8 mouse cellular contexts compared by ENCODE assay signal in the genomic region with DNA sequence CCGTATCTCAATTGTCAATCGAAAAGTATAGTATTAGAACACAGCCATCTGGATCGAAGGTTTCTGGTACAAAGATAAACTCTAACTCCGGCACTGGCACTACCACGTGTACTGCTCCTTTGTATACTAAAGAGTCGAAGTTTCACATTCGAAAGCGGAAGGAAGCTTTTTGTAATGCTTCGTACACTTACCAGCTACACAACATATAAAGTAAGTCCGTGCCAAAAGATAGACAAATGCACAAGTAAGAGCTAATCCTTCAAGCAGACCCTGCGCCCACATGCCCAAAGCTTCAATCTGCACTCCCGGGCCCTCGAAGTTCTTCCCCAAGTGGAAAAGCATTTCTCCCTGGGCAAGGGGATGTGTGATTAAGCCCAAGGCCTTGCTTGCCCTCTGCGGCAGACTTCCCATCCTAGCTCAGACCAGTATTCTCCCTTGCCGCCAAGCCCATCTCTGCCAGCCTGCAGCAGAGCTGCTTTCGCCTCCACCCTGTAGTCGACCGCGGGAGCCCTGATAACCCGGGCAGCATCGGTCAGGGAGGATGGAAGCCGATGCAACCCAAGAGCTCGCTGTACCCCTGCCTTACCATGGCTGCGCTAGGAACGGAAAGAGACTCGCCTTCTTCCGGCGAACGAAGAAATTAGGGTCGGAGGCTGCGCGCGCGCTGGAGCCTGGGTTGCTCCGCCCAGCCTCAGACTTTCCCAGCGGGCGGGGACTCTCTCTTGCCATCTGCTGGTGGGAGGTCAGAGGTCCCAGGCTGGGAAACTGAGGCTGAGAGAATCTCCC. TPM values are rescaled to one million over a fixed set of nuclear protein-coding genes. Genes with fewer than 3 reads are reported as not detected.
A peak's percentile ranks its signal among the peaks of the same experiment; 100 is the strongest.
DNase-seq lines count a peak whose midpoint lies in the region; ATAC-seq and TF ChIP-seq lines count a peak whose summit lies in the region.

TSS of gene Rps4x (minus strand) at position 683 of the 786 bp plus-strand sequence.

- peak within 1 kb of the TSS; percentile 59 for H3K4me2 ChIP-seq in intestine, postnatal 0 days (replicated peaks; ENCODE audit: low read depth)

- peaks cover 37% of the 10 kb centered on the region for H3K36me3 ChIP-seq in embryonic facial prominence, embryonic 10.5 days (replicated peaks)
- H3K36me3 ChIP-seq in intestine, postnatal 0 days (ENCODE audit: control insufficient read depth, insufficient read depth): peaks cover 5% of the 10 kb centered on the region; the same call in 1 of the 2 replicates
- peaks cover 38% of the 10 kb centered on the region for H3K36me3 ChIP-seq in midbrain, embryonic 10.5 days

- peak; percentile 90 for ATAC-seq in intestine, postnatal 0 days

- intact Hi-C loops in left cerebral cortex, postnatal 36 days (cut with DNase I): no loop called here

- peaks cover 11% of the 10 kb centered on the region for H3K4me1 ChIP-seq in embryonic facial prominence, embryonic 10.5 days
- H3K4me1 ChIP-seq in intestine, postnatal 0 days (replicated peaks; ENCODE audit: control insufficient read depth, insufficient read depth, low read length): no peaks in the 10 kb centered on the region
- peaks cover 30% of the 10 kb centered on the region for H3K4me1 ChIP-seq in midbrain, embryonic 10.5 days

- H3K27me3 ChIP-seq in embryonic facial prominence, embryonic 10.5 days (replicated peaks; ENCODE audit: low read depth, poor library complexity, severe bottlenecking): peaks cover 40% of the 10 kb centered on the region
- no peaks in the 10 kb centered on the region for H3K27me3 ChIP-seq in intestine, postnatal 0 days (replicated peaks; ENCODE audit: control insufficient read depth, insufficient read depth, low read length)
- H3K27me3 ChIP-seq in midbrain, embryonic 10.5 days (ENCODE audit: low read depth, poor library complexity, severe bottlenecking): peaks cover 43% of the 10 kb centered on the region

- peak within 1 kb of the TSS; percentile 64 for H3K4me3 ChIP-seq in embryonic facial prominence, embryonic 10.5 days
- H3K4me3 ChIP-seq in intestine, postnatal 0 days (ENCODE audit: low read depth, low read length): peak within 1 kb of the TSS; percentile 51
- H3K4me3 ChIP-seq in midbrain, embryonic 10.5 days: peak within 1 kb of the TSS; percentile 71

- 21% methylated on average over 37 of the region's 37 CpGs for WGBS in embryonic facial prominence, embryonic 10.5 days
- WGBS in intestine, postnatal 0 days: 22% methylated on average over 37 of the region's 37 CpGs
- WGBS in midbrain, embryonic 10.5 days: 19% methylated on average over 37 of the region's 37 CpGs

- peak; percentile 83 for TF ChIP-seq CTCF in intestine, postnatal 0 days (IDR thresholded peaks at IDR 0.05; ENCODE audit: low read depth)

- H3K9me3 ChIP-seq in embryonic facial prominence, embryonic 10.5 days: no peaks in the 10 kb centered on the region
- no peaks in the 10 kb centered on the region for H3K9me3 ChIP-seq in intestine, postnatal 0 days (ENCODE audit: control insufficient read depth)
- H3K9me3 ChIP-seq in midbrain, embryonic 10.5 days (replicated peaks): no peaks in the 10 kb centered on the region

- peak within 1 kb of the TSS; percentile 94 for H3K27ac ChIP-seq in embryonic facial prominence, embryonic 10.5 days (replicated peaks)
- H3K27ac ChIP-seq in intestine, postnatal 0 days (ENCODE audit: low read depth, low read length): peak within 1 kb of the TSS; percentile 68
- peak within 1 kb of the TSS; percentile 93 for H3K27ac ChIP-seq in midbrain, embryonic 10.5 days (replicated peaks)

- peak within 1 kb of the TSS; percentile 45 for H3K9ac ChIP-seq in intestine, postnatal 0 days (ENCODE audit: low read depth, low read length)

- peak; percentile 89 for DNase-seq in adrenal gland, postnatal 14 days
- DNase-seq in embryonic facial prominence, embryonic 10.5 days (ENCODE audit: low spot score): peak; percentile 87
- no peak for DNase-seq in gonadal fat pad, adult 2 months (ENCODE audit: low read depth)
- DNase-seq in left cerebral cortex, postnatal 36 days (ENCODE audit: low spot score in 2 of 2): peak; percentile 76 to 78
- peak; percentile 85 for DNase-seq in midbrain, embryonic 10.5 days (ENCODE audit: low spot score)
- DNase-seq in right cerebral cortex, postnatal 36 days (ENCODE audit: low spot score in 2 of 2): peak; percentile 58 to 66
- DNase-seq in urinary bladder, postnatal 4 days (ENCODE audit: low spot score in 2 of 2): peak; percentile 72 to 83

RNA-seq across cellular contexts. Expression of gene Rps4x, which starts in this region (rescaled TPM):
- total RNA-seq in adrenal gland, postnatal 14 days (2021): 948 and 1,120 TPM in 2 replicates
- polyA plus RNA-seq in embryonic facial prominence, embryonic 10.5 days (2016; fragmentation: Nextera tagmentation; extraction: Ambion mirVana): 702 and 707 TPM in 2 replicates
- 620 and 709 TPM in 2 replicates for polyA plus RNA-seq in gonadal fat pad, adult 2 months (2012; rRNA removed)
- polyA plus RNA-seq in intestine, postnatal 0 days (2015; fragmentation: Nextera tagmentation; extraction: Ambion mirVana): 448 and 474 TPM in 2 replicates
- total RNA-seq in left cerebral cortex, postnatal 36 days (2021): 100 to 1,000 TPM; 404 to 405 TPM
- polyA plus RNA-seq in midbrain, embryonic 10.5 days (2016; fragmentation: Nextera tagmentation; extraction: Ambion mirVana): 581 and 680 TPM in 2 replicates
